Mouse (Mus musculus) liver, embryonic 14.5 days (tissue): ENCODE measurements around the gene Dlec1.

Source experiments
- CTCF ChIP-seq: IDR thresholded peaks from 2 replicates; pipeline ENCODE4 v1.5.1; 2016; ENCODE audit warnings: antibody characterized with exemption, low read depth, control low read depth
- EP300 ChIP-seq: IDR thresholded peaks from 2 replicates; pipeline ENCODE4 v1.6.1; 2016; ENCODE audit warnings: antibody characterized with exemption, low read depth

GRCm38 (mm10) chr9:119122596-119123369, 20.5 kb downstream of the Dlec1 start:
- no peak for TF ChIP-seq EP300
- no peak for TF ChIP-seq CTCF
